Mouse (Mus musculus): ENCODE measurements around the gene Ccdc78. TPM values are rescaled to one million over a fixed set of nuclear protein-coding genes. Genes with fewer than 3 reads are reported as not detected.
A peak's percentile ranks its signal among the peaks of the same experiment; 100 is the strongest.

Ccdc78 gene
- polyA plus RNA-seq, 1 experiment, result not detected

DNA sequence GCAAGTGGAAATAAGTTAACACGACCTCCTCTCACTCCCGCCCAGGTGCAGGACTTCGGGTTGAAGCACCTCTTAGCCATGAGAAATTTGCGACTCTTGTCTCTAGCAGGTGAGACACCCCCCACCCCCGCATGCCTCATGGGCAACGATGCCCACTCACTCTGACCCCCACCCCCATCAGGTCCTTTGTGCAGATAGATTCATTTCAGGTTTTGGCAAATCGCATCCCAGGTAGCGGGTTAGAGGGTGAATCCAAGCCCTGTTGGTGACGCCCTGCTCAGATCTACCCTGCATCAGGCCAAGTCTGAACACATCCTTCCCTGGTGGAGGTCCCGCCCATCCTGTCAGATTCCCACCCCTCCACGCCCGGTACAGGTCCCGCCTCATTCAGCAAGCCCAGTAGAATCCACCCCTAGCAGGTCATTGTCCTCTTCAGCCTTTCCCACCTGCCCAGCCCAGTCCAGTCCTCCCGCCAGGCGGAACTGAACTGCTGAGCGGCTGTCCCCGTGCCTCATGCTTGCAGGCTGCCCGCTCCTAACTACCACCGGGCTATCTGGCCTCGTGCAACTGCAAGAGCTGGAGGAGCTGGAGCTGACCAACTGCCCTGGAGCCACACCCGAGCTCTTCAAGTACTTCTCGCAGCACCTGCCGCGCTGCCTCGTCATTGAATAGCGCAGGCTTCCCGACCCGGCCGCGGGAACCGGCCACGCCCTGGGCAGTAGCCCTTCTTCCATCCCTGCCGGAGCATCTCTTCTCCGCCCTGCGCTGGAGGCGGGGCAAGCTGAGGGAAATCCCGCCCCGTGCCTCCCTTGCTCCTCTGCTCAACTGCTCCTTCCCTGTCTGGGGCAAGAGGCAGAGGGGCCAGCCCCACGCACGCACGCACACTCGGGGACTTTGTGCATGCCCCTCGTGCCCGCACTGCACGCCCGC, 32.7 kb downstream of the Ccdc78 start:
- peaks cover 26% of the 10 kb centered on the region for H3K4me1 ChIP-seq (ENCODE audit: control insufficient read depth)
- no peaks in the 10 kb centered on the region for H3K9me3 ChIP-seq (ENCODE audit: control insufficient read depth, low read length)
- H3K36me3 ChIP-seq (ENCODE audit: control insufficient read depth), result no peaks in the 10 kb centered on the region
- TF ChIP-seq GATA1 (IDR thresholded peaks at IDR 0.05; ENCODE audit: low read length), result no peak
- no peak for TF ChIP-seq TAL1 (IDR thresholded peaks at IDR 0.05; ENCODE audit: low read length)
- peaks cover 80% of the 10 kb centered on the region for H3K27me3 ChIP-seq (ENCODE audit: control insufficient read depth)
- peak overlapping the region; percentile 7 for H3K4me3 ChIP-seq (replicated peaks)

GRCm38 (mm10) chr17:25823452-25823851, 37.1 kb downstream of the Ccdc78 start, which contains the start of gene Wdr24:
TSS of gene Wdr24 (plus strand) at chr17:25823627.
- Histone ChIP-seq H3K9me3 (ENCODE audit: control insufficient read depth, low read length) (no peaks in the 10 kb centered on the region), H3K4me3 (replicated peaks) (peak within 1 kb of the TSS; percentile 73), H3K4me1 (ENCODE audit: control insufficient read depth) (peaks cover 66% of the 10 kb centered on the region), H3K36me3 (ENCODE audit: control insufficient read depth) (peaks cover 34% of the 10 kb centered on the region), H3K27me3 (ENCODE audit: control insufficient read depth) (peaks cover 43% of the 10 kb centered on the region)
- TF ChIP-seq GATA1 (IDR thresholded peaks at IDR 0.05; ENCODE audit: low read length), result no peak
- TF ChIP-seq TAL1 (IDR thresholded peaks at IDR 0.05; ENCODE audit: low read length), result no peak

DNA sequence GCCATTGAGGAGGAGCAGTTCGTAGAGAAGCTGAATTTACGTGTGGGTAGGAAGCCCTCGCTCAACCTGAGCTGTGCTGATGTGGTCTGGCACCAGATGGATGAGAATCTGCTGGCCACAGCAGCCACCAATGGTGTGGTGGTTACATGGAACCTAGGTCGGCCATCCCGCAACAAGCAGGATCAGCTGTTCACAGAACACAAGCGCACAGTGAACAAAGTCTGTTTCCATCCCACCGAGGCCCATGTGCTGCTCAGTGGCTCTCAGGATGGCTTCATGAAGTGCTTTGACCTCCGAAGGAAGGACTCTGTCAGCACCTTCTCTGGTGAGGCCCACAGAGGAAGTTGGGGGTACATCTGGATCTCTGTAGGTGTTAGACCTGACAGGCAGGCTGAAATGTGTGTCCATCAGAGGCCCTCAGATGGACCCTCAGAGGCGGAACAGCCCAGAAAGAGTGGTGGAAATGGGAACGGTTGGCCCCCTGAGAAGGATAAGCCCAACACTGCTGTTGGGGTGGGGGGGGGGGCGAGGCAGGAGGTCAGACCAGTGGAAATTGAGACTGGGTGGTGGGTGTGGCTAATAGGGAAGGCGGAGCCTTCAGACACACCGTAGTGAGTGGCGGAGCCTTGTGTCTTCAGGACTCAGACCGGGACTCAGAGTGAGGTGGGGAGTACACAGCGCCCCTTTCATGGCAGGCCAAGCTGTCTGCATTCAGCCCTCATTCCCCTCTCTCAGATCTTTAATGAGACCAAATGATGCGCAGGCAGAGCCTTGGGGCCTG, 38.2 kb downstream of the Ccdc78 start:
- no peaks in the 10 kb centered on the region for H3K9me3 ChIP-seq (ENCODE audit: control insufficient read depth, low read length)
- peaks cover 70% of the 10 kb centered on the region for H3K4me1 ChIP-seq (ENCODE audit: control insufficient read depth)
- H3K27me3 ChIP-seq (ENCODE audit: control insufficient read depth), result peaks cover 32% of the 10 kb centered on the region
- H3K4me3 ChIP-seq (replicated peaks), result peak overlapping the region; percentile 73
- no peak for TF ChIP-seq GATA1 (IDR thresholded peaks at IDR 0.05; ENCODE audit: low read length)
- TF ChIP-seq TAL1 (IDR thresholded peaks at IDR 0.05; ENCODE audit: low read length), result no peak
- peaks cover 39% of the 10 kb centered on the region for H3K36me3 ChIP-seq (ENCODE audit: control insufficient read depth)

DNA sequence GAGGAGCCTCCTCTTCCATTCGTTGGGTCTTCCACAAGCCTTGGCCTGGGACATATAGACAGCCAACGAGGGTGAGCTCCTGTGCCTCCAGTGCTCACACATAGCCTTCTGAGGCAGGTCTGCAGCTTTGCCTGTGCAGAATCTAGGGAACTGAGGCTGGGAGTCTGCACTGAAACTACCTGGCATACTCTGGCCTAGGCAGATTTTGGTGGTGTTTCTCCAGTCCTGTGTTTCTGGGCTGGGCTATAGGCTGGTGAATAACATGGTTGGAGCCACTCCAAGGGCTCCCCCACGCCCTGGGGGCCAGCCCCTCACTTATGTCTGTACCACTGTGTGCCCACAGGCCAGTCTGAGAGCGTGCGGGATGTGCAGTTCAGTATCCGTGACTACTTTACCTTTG, 38.9 kb downstream of the Ccdc78 start:
- TF ChIP-seq TAL1 (IDR thresholded peaks at IDR 0.05; ENCODE audit: low read length) (no peak), GATA1 (IDR thresholded peaks at IDR 0.05; ENCODE audit: low read length) (no peak)
- peaks cover 47% of the 10 kb centered on the region for H3K36me3 ChIP-seq (ENCODE audit: control insufficient read depth)
- H3K4me1 ChIP-seq (ENCODE audit: control insufficient read depth), result peaks cover 74% of the 10 kb centered on the region
- H3K9me3 ChIP-seq (ENCODE audit: control insufficient read depth, low read length), result no peaks in the 10 kb centered on the region
- peaks cover 24% of the 10 kb centered on the region for H3K27me3 ChIP-seq (ENCODE audit: control insufficient read depth)
- peak overlapping the region; percentile 73 for H3K4me3 ChIP-seq (replicated peaks)

DNA sequence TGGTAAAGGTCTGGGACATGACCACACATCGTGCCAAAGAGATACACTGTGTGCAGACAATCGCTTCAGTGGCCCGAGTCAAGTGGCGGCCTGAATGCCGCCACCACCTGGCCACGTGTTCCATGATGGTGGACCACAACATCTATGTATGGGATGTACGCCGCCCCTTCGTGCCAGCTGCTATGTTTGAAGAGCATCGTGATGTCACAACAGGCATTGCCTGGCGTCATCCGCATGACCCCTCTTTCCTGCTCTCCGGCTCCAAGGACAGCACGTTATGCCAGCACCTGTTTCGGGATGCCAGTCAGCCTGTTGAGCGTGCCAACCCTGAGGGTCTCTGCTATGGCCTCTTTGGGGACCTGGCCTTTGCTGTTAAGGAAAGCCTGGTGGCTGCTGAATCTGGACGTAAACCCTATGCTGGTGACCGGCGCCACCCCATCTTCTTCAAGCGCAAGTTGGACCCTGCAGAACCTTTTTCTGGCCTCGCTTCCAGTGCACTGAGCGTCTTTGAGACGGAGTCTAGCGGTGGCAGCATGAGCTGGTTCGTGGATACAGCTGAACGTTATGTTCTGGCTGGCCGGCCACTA, 39.7 kb downstream of the Ccdc78 start:
- Histone ChIP-seq H3K27me3 (ENCODE audit: control insufficient read depth) (peaks cover 17% of the 10 kb centered on the region), H3K9me3 (ENCODE audit: control insufficient read depth, low read length) (no peaks in the 10 kb centered on the region), H3K4me3 (replicated peaks) (no peak overlapping the region), H3K4me1 (ENCODE audit: control insufficient read depth) (peaks cover 81% of the 10 kb centered on the region), H3K36me3 (ENCODE audit: control insufficient read depth) (peaks cover 55% of the 10 kb centered on the region)
- TF ChIP-seq GATA1 (IDR thresholded peaks at IDR 0.05; ENCODE audit: low read length) (no peak), TAL1 (IDR thresholded peaks at IDR 0.05; ENCODE audit: low read length) (no peak)

DNA sequence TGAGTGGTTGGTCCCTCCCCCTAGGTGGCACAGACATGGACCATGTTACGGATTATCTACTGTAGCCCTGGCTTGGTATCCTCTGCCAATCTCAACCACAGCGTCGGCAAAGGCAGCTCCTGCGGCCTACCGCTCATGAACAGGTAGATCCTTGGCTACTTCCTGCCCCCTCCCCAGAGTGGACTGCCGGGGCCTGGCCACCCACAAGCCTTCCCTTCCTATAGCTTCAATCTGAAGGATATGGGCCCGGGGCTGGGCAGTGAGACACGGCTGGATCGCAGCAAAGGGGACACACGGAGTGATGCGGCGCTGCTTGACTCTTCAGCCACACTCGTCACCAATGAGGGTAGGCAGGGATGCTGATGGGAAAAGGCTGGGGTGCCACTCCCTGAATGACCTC, 40.6 kb downstream of the Ccdc78 start:
- Histone ChIP-seq H3K4me3 (replicated peaks) (no peak overlapping the region), H3K36me3 (ENCODE audit: control insufficient read depth) (peaks cover 64% of the 10 kb centered on the region), H3K9me3 (ENCODE audit: control insufficient read depth, low read length) (no peaks in the 10 kb centered on the region), H3K4me1 (ENCODE audit: control insufficient read depth) (peaks cover 91% of the 10 kb centered on the region), H3K27me3 (ENCODE audit: control insufficient read depth) (peaks cover 8% of the 10 kb centered on the region)
- TF ChIP-seq GATA1 (IDR thresholded peaks at IDR 0.05; ENCODE audit: low read length), result no peak
- no peak for TF ChIP-seq TAL1 (IDR thresholded peaks at IDR 0.05; ENCODE audit: low read length)

- Histone ChIP-seq H3K27me3 (ENCODE audit: control insufficient read depth) (peaks cover 2% of the 10 kb centered on the region), H3K36me3 (ENCODE audit: control insufficient read depth) (peaks cover 64% of the 10 kb centered on the region), H3K4me3 (replicated peaks) (no peak overlapping the region), H3K4me1 (ENCODE audit: control insufficient read depth) (peaks cover 93% of the 10 kb centered on the region), H3K9me3 (ENCODE audit: control insufficient read depth, low read length) (no peaks in the 10 kb centered on the region)
- TF ChIP-seq TAL1 (IDR thresholded peaks at IDR 0.05; ENCODE audit: low read length) (no peak), GATA1 (IDR thresholded peaks at IDR 0.05; ENCODE audit: low read length) (no peak)
These were observed 41.3 kb downstream of the Ccdc78 start for GRCm38 (mm10) chr17:25827546-25828222.

- Histone ChIP-seq H3K9me3 (ENCODE audit: control insufficient read depth, low read length) (no peaks in the 10 kb centered on the region), H3K27me3 (ENCODE audit: control insufficient read depth) (no peaks in the 10 kb centered on the region), H3K4me1 (ENCODE audit: control insufficient read depth) (peaks cover 92% of the 10 kb centered on the region), H3K4me3 (replicated peaks) (peak overlapping the region; percentile 73), H3K36me3 (ENCODE audit: control insufficient read depth) (peaks cover 64% of the 10 kb centered on the region)
- no peak for TF ChIP-seq TAL1 (IDR thresholded peaks at IDR 0.05; ENCODE audit: low read length)
- TF ChIP-seq GATA1 (IDR thresholded peaks at IDR 0.05; ENCODE audit: low read length), result no peak
These were observed 41.8 kb downstream of the Ccdc78 start for GRCm38 (mm10) chr17:25828223-25828594.

Measured in erythroblast, embryonic 14.5 days (primary cell).